Mouse (Mus musculus) spleen, postnatal 4 days (tissue): ENCODE data around the gene Nkx1-1.

Experiments
- DNase-seq, 2 experiments: peaks; one replicate each; pipeline ENCODE4 v3.0.0; 2022; ENCODE audit warnings: low spot score in 2 of 2

Gene Nkx1-1

DNA sequence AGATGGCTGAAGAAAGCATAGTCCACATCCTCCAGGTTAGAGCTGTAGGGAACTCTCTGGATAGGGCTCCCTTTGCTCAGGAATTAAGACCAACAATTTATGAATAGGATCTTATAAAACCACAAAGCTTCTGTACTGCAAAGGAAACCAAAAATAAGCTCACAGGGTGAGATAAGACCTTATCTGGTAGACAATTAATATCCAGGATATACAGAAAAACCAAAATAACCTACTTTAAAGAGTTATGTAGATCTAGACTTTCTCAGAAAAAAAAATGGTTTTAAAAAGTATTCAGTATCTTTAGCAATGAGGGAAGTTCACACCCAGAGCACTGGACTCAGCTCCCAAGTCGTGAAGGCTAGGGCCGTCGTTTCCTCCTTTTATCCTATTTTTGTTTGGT lies 13.5 kb downstream of the Nkx1-1 start:
- DNase-seq = no peak

DNA sequence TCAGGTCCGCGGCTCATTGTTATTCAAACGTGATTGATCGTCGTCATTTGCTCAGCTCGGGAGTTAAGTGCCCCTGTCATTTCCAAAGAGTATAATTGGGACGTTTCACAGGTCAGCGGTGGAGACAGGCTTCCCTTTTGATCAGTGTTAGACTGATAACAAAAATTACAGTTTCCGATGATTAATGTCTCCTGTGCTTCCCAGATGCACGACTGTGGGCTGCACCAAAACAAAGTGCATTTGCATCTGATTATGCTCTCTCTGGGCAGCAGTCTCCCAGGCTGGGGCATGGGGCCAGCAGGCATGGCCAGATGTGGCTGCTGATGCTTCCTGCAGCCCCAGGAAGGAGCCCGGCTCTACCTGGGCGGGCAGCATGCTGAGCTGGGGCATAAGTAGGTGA lies 33.0 kb downstream of the Nkx1-1 start:
- no peak for DNase-seq

DNA sequence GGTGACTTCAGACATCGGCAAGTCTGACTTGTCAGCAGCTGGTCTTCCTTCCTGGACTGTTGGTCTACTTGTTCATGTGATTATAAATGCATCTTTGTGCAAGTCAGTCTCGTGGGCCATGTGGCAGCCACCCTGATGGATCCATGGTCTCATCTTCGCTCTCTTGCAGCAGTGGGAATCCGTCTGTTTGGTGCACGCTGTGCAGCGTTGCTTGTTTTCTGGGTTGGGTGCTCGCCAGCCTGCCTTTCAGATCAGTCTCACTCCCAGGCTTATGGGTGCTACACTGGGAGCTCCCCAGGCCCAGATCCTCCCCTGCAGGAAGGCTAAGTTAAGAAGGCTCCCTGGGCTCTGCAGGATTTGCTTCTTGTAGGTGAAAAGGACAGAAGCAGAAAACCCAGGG lies 36.9 kb downstream of the Nkx1-1 start:
- DNase-seq = no peak

DNA sequence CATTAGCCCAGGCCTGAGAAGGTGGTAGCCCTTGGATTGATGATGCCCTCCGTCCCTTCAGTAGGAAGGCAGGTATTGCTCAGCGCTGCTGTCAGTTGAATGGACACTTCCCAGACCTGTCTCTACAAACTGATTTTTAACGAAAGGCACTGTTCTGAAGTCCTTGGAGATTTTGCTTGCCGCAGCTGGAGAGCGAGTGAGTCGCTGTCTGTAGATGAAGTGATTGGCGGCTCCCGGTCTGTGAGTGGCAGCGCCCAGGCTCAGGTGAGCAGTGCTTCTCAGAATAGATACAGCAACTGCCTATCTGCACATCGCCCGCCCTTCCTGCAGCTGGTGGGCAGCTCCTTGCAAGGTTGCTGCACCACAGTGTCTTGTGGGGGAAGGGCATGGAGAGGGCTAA lies 38.1 kb downstream of the Nkx1-1 start:
- DNase-seq = peak in 1 of 2 experiments; percentile 54

DNA sequence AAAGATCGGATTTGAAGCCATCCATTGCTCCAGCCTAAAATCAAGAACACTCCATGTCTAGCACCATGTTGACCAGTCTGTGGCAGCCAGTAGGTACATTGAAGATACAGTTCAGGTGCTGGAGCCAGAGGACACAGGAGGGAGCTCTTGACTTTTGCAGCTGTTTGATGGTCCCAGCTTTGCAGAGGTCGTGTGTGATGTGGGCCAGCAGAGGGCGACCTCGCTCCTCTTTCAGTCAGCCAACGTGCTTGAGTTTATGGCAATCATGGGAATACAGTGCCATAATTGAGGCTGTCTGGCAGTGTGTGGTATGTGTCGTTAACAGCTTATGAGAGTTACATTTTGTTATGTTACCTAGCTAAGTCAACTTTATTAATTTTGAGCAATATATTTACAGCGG lies 40.0 kb downstream of the Nkx1-1 start:
- peak; percentile 64 to 83 for DNase-seq

DNA sequence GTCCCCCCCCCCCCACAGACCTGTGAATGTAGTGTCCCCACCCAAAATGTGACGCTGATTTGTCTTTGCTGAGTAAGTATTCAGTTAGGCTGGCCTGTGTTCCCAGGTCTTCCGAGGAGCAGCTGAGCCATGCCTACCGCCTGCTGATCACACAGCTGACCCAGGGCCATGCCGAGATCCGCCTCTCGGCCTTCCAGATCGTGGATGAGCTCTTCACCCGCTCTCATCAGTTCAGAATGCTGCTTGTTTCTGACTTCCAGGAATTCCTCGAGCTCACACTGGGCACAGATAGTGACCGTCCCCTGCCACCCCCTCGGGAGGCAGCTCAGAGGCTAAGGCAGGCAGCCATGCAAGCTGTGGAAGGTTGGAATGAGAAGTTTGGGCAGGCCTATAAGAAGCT lies 46.2 kb downstream of the Nkx1-1 start:
- no peak for DNase-seq
